Mouse (Mus musculus) retina, adult 2 months (tissue): ENCODE data around the gene Itgam.

Source experiments
- DNase-seq: peaks from one replicate; pipeline ENCODE4 v3.0.0-alpha.2; 2012; ENCODE audit warnings: low read depth, low spot score

Gene Itgam

DNA sequence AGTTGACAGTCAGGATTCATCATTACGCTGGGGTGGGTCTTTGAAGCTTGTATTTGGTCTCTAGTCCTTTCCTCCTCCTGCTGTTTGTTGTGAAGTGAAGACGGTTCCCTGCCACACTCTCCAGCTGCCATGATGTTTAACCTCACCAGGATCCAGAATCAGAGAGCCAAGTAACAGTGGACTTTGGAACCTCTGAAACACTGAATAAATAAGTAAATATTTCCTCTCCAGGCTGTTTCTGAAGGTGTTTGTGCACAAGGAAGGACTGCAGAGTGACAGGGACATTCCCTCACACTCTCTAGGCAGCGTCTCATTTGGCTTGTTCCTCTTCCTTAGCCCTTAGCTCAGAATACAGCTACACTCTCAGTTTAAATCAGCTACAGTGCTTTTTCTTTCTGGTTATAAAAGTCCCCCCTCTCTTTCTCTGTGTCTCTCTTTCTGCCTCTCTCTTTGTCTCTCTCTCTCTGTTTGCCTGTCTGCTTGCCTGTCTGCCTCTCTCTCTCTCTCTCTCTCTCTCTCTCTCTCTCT lies 5.5 kb upstream of the Itgam start:
- no peak for DNase-seq

DNA sequence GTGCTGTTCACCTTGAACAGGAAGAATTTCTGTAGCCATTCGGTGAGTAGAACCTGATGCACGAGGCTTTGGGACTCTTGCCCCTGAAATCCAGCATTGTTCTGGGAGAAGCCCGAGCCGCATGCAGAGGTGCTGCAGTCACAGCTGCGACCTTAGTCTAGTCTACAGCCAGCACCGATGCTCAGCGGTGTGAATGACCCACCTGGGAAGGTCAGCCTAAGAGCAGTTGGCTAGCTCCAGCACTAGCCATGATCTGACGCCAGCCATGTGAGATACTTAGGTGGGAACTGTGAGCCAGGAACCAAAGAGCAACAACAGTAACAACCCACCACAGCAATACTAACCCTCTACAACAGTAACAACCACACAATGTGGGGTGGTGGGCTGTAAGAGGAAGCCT lies 4.6 kb upstream of the Itgam start:
- DNase-seq: no peak

DNA sequence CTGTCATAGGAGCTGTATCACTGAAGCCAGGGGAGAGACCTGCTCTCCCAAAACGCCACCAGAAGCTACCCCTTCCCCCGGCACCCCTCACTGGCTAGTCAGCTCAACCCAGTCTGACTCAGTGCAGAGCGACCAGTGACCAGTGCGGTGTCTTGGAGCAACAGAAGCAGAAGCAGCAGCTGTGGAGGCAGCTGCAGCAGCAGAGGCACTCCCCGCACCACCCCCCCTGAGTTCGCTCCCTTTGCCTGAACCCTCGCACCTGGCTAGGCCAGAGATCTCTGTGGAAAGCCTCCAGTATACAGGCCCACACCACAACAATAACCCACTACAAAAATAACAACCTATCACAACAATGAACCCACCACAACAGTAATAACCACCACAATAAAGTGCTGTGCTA lies 3.9 kb upstream of the Itgam start:
- DNase-seq: no peak

DNA sequence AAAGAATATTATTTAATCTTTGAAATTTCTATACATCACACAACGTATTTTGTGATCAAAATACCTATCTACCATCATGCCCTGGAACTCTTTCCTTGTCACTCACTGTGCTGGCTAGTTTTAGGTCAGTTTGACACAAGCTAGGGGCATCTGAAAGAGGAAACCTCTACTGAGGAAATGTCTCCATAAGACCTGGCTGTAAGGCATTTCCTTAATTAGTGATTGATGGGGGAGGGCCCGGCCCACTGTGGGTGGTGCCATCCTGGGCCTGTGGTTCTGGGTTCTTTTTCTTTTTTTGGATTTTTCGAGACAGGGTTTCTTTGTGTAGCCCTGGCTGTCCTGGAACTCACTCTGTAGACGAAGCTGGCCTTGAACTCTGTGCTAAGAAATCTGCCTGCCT lies 3.3 kb upstream of the Itgam start:
- no peak for DNase-seq

DNA sequence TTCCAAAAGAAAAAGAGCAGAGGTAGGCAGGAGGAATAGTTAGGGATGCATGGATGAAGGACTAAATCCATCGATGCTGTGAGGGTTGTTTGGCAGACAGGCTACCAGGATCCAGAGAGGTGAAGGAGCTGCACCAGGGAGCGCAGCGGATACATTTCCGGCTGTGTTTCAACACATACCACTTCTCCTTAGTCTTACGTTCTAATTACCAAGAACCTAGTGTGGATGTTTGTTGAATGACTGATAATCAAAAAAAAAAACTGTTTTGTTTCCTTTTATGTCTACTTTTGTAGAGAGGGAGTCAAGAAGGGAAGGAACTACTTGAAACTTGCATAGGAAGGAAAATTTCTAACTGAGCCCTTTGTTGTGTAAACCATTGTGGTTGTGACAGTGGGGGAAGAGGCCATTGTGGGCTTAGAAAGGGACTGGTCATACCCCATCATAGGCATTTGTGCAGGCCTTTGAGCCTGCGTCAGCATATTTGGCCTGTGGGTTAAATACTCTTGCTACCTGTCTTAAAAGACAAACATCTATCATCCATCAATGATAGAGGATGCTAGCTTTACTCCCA lies 856 bp downstream of the Itgam start:
- no peak for DNase-seq

DNA sequence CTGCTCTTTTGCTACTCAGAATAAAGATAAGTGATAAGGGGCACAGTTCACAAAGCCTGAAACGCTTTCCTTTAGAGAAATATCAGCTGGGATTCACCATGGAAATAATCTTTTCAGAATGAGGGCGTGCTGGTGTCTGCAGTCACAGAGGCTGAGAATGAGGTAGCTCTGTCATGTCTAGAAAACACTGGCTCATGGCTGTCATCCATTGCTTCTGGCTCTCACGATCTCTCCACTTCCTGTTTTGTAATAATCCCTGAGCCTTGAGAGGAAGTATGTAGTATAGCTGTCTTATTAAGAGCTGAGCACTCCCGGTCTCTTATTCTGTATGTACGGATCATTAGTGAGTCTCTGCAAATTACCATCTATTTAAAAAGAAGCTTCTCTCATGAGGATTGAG lies 3.1 kb downstream of the Itgam start:
- no peak for DNase-seq

DNA sequence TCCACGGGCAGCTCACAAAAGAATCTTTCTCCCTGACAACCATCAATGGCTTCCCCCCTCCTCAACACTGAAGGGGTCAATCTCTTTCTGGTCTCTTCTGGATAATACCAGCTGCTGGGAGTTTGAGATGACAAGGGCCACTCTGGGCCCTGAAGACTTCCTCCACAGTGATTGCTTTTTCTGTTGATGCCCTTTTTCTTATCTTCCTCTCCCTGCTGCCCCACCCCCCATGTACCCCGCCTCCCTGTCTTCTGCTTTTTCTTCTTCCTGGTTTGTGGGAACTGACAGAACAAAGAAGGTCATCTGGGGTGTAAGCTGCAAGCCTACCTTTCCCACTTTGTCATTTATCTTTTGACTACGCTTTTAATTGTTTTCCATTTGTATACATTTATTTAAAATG lies 5.4 kb downstream of the Itgam start:
- DNase-seq: no peak

DNA sequence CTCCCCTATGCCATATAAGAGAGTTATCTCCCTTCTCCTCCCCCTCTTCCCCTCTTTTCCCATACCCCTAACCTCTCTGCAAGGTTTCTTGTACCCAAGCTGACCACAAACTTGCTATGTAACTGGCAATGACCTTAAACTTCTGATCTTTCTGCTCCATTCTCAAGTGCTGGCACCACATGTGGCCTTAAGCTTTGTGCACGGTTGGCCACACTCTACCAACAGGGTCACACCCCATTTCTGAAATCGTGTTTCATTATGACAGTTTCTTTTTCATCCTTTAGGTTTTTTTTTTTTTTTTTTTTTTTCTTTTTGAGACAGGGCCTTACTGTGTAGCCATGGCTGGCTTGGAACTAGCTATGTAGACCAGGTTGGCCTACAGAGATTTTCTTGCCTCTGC lies 7.4 kb downstream of the Itgam start:
- DNase-seq: no peak

DNA sequence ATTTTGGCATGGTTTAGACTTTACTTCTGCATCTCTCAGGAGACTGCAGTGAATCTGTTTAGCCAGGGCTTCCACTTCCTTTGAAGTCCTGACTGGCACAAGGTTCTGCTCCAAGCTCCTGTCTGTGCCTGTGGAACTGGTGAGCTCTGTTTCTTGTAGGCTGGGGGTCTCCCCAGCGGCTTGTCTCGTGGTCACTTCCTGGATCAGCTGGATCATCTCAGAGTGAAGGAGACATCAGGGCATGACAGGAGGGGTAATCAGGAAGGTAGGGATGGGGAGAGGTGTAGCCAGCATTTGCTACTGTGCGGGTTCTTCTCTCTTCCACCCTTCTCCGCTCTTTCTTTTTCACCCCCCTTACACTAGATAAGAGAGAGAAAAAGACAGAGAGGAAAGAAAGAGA lies 9.4 kb downstream of the Itgam start:
- no peak for DNase-seq

DNA sequence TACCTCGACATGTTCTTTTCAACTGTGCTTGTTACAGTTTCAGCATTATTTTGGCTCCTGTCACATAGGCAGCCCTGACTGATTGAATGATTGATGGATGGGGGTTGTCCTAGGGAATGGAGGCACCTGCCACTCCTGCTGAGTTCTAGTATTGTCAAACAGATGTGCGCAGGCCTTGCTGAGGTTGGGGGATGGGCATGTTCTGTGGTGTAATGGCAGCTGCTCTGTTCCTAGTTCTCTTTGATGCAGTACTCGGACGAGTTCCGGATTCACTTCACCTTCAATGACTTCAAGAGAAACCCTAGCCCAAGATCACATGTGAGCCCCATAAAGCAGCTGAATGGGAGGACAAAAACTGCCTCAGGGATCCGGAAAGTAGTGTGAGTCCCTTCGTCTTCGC lies 17.6 kb downstream of the Itgam start:
- DNase-seq: no peak

DNA sequence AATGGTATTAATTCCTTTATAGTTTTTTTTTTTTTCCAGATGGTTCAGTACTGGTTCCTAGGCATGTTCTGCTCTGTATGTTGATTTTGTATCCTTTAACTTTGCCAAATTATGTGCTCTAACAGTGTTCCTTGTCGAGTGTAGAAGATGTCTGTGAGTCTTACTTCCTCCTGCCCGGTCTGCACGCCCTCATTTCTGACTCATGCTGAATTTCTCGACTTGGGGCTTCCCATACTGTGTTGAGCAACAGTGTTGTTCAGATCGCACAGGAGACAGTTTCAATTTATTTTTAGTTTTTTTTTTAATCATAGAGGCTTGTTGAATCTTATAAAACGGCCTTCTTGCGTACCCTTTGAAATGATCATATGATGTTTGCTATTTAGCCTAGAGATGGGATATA lies 26.7 kb downstream of the Itgam start:
- DNase-seq: no peak

DNA sequence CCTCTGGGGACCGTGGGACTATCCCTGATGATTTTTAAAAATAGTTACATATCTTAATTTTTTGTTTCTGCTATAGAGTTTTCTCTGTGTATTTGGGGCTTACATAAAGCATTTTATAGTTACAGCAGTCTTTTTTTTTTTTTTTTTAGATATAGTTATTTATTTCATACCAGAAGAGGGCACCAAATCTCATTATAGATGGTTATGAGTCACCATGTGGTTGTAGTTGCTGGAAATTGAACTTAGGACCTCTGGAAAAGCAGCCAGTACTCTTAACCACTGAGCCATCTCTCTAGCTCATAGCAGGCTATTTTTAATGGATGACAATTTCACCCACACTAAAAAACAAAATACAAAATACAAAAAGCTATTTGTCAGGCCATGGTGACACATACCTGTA lies 35.7 kb downstream of the Itgam start:
- DNase-seq: no peak

DNA sequence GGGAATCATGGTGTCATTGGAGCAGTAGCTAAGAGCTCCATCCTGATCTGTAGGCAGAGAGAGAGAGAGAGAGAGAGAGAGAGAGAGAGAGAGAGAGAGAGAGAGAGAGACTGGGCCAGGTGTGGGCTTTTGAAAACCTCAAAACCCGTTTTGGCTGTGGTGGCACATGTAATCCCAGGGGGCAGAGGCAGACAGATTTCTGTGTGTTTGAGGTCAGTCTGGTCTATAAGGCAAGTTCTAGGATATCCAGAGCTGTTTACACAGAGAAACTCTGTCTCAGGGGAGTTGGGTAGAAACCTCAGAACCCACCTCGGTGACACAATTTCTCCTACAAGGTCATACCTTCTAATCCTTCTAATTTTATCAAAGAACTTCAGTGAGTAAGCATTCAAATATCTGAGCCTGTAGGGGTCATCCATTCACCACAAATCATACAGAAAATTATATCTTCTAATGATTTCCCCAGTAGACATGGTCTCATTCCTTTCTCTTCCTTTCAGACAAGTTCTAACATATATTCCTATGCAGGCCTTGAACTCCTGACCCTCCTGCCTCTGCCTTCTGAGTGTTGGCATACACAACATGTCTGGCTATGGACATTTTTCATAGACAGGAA lies 38.4 kb downstream of the Itgam start:
- DNase-seq: no peak

DNA sequence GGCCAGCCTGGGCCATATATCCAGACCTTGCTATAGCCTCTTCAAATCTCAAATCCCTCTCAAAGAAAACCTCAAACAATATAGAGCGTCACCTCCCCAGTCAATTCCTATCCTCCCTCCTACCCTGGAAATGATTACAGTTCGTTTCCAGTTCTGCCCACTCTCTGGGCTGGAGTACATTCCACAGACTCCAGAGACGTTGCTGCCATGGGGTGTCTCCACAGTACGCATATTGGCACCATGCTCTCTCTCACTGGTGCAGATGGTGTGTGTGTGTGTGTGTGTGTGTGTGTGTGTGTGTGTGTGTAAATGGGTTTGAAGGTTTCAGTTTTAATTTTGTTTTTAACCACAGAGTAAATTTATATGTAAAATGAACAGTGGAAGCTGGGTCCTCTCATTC lies 42.8 kb downstream of the Itgam start:
- DNase-seq: no peak

DNA sequence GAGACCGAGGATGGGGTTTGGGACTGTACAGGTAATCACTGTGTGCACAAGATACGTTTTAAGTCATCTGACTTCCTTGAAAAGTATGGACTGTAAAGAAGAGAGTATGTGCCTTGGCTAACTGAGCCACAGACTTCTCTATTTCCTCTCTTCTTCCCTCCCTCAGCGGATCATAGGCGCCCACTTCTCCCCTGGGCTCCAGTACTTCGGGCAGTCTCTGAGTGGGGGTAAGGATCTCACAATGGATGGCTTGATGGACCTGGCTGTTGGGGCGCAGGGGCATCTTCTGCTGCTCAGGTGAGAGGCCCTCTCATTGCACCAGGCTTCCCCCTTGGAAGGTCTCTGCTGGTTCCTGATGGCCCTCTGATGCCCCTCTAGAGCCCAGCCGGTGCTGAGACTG lies 45.0 kb downstream of the Itgam start:
- no peak for DNase-seq

DNA sequence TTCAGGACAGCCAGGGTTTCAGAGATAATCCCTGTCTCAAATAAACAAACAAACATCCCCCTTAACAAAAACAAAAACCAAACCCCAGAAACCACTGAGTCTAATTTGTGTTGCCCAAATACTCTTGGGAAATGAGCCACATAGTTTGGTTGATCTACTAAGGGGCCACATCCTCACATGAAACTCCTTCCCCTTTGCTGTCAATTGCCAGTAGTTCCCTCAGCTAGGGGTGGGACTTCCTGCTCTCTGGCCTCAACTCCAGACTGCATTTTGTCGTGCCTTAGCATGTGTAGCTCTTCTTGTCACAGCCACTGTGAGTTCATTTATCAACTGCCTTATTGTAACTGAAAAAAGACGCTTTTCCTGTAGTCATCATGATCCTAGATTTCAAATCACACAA lies 47.9 kb downstream of the Itgam start:
- DNase-seq: no peak

DNA sequence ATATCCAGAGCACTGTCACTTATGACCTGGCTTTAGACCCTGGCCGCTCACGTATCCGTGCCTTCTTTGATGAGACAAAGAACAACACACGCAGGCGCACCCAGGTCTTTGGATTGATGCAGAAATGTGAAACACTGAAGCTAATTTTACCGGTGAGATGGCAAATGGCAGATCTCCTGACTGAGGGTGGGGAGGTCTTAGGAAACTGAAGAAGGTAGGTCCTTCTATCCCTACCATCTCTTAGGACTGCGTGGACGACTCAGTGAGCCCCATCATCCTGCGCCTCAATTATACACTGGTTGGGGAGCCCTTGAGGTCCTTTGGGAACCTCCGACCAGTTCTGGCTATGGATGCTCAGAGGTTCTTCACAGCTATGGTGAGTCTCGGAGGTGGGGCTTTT lies 49.7 kb downstream of the Itgam start:
- DNase-seq: no peak

DNA sequence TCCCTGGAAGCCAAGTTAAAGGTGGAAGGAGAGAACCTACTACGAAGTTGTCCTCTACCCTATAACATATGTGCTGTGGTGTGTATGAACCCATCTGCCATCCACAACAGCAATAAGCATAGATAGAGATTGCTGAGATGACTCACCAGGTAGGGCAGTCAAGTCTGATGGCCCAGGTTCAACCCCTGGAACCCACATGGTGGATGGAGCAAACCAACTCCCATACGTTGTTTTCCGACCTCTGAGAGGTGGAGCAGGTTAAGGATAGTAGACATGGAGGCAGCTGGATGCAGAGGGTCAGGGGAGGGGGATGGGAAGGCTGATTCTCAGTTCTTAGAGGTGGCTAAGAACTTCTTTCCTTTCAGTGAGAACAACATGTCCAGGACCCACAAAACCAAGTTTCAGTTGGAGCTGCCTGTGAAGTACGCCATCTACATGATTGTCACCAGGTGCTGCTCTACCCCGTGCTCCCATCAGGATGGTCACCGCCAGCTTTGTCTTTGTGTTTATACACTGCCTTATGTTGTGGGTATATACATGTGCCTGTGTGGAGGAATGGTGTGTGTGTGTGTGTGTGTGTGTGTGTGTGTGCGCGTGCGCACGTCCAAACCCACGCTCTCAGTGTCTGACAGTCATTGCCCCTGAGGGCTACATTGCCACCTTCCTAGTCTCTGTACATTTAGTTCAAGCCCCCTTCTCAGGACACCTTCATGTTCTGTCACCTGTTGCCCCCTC lies 52.1 kb downstream of the Itgam start:
- DNase-seq: no peak

DNA sequence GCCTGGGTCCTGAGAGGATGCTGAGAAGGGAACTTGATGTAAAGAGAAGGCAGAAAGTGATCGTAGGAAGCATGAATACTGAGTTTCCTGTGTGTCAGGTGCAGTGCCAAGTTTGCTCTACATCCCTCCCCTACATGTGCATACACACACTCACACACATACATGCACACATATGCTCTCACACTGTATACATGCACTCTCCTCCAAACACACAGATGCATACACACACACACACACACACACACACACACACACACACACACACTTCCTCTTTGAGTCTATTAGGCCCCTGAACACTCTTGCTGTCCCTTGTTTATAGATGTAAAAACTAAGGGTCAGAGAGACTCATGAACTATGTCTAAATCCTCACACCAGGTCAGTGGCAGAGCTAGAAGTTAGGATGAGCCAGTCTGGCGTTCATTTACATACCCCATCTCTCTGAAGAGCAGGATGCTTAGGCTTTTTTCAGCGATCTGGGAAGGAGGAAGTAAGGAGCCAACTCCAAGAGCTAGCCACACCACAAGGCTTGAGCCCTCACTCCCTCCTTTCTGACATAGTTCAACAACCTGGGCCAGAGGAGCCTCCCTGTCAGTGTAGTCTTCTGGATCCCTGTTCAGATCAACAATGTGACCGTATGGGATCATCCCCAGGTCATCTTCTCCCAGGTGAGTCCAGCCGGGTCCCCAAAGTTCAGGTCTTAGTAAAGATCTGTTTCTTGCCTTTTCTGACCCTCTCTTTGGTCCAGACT lies 52.9 kb downstream of the Itgam start:
- DNase-seq: no peak

DNA sequence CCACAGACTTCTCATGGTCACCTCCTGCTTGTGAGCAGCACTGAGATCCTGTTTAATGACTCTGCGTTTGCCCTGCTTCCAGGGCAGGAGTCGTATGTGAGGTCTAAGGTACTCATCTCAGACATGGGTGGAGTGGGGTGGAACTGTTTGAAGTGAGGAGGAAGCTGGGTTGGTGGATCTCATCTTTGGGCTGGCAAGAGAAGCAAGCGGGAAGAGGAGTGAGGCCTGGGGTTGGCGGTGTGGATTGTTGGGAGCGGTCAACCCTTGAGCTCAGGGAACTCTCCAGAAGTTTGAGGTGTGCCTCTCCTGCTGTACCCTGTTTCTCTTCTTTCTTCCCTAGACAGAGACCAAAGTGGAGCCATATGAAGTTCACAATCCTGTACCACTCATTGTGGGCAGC lies 54.0 kb downstream of the Itgam start:
- no peak for DNase-seq

DNA sequence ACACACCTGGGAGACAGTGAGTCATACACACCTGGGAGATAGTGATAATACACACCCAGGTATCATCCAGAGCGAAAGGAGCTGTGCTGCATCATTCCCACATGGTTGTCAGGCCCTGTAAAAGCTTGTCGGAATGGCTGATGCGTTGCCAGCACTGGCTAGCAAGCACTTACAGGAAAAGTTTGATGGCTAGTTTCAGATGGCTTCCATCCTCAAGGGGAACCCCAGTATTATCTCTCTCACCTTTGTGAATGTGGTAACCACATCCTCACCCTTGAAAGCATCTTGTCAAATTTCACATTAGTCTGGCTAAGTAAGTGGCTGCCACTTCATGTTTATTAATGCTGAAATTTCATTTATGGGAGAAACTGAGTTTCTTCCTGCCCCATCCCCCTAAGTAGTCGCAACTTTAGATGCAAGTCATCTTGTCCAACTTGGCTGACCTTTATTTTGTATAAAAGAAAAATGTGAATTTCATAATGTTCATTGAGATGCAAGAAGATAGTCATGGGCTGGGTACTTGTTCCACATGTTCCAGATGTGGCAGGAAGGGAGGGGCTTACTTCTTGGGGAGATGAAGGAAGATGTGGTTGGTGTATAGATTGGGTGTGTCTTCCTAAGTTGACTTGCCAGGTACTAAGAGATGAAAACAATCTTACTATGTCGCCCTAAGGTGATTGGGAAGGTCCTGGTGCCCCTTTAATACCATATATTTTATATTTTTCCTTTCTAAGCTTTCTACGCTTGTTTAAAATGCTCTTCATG lies 57.5 kb downstream of the Itgam start:
- DNase-seq: no peak
